ENCODE assay signal across 15 mouse cellular contexts in genomic region chr5:42919328-42919727, GRCm38 (mm10).
DNase-seq lines count a peak whose midpoint lies in the region; ATAC-seq lines count a peak whose summit lies in the region.
"Had no signal": no experiment of that assay in that cellular context is flagged by ENCODE, and none has a peak within 500 bp of the region (broad histone marks: within the 10 kb centered on the region; RNA-seq: fewer than 3 reads in every experiment).

No protein-coding gene starts in this region.

- no peak overlapping the region for H3K4me2 ChIP-seq in hindbrain, embryonic 16.5 days (ENCODE audit: low read length)
- H3K4me2 ChIP-seq in hindbrain, embryonic 11.5 days (replicated peaks; ENCODE audit: low read depth, low read length): no peak overlapping the region
- H3K4me2 ChIP-seq: hindbrain, embryonic 14.5 days had no signal

- ATAC-seq in hindbrain, embryonic 16.5 days: peak; percentile 52; the same call in 1 of the 2 replicates
- ATAC-seq in hindbrain, embryonic 11.5 days (ENCODE audit: low FRiP score): no peak
- ATAC-seq: CD4-positive, CD25-positive, alpha-beta regulatory T cell, adult 4 months; forebrain, postnatal 0 days had no signal

- H3K27ac ChIP-seq in hindbrain, embryonic 16.5 days (ENCODE audit: low read depth, low read length): no peak overlapping the region
- no peak overlapping the region for H3K27ac ChIP-seq in hindbrain, embryonic 11.5 days (ENCODE audit: low read depth, low read length)
- H3K27ac ChIP-seq: hindbrain, embryonic 14.5 days; layer of hippocampus, adult 2 months; limb, embryonic 10.5 days; macrophage had no signal

- WGBS in hindbrain, embryonic 16.5 days: 65% methylated on average over 3 of the region's 3 CpGs
- 90% methylated on average over 3 of the region's 3 CpGs for WGBS in hindbrain, embryonic 11.5 days

- H3K4me1 ChIP-seq in hindbrain, embryonic 16.5 days (ENCODE audit: control insufficient read depth, insufficient read depth, low read depth, low read length): no peaks in the 10 kb centered on the region
- H3K4me1 ChIP-seq in hindbrain, embryonic 11.5 days (replicated peaks; ENCODE audit: control insufficient read depth, insufficient read depth, low read length): no peaks in the 10 kb centered on the region
- H3K4me1 ChIP-seq: limb, embryonic 10.5 days had no signal

- no peak overlapping the region for H3K4me3 ChIP-seq in hindbrain, embryonic 16.5 days (ENCODE audit: low read length)
- no peak overlapping the region for H3K4me3 ChIP-seq in hindbrain, embryonic 11.5 days (ENCODE audit: low read depth, low read length)
- H3K4me3 ChIP-seq: layer of hippocampus, adult 2 months; limb, embryonic 10.5 days had no signal

- no peak for DNase-seq in hindbrain, embryonic 11.5 days (ENCODE audit: low spot score)
- DNase-seq in Muller cell, postnatal 12 days (ENCODE audit: inconsistent ontology term): peak; percentile 84
- DNase-seq in adrenal gland, postnatal 10 days: peak; percentile 63
- peak; percentile 65 for DNase-seq in cerebellum, adult 8-10 months
- no peak for DNase-seq in left cerebral cortex, adult 8-10 months (ENCODE audit: low spot score in 2 of 2)
- DNase-seq in left cerebral cortex, postnatal 25 days (ENCODE audit: low spot score in 2 of 2): no peak
- DNase-seq: forebrain, postnatal 0 days; kidney, adult 2 months; thymus, postnatal 14 days had no signal

- intact Hi-C loops in left cerebral cortex, postnatal 25 days (cut with DNase I): no loop called here

- no peak overlapping the region for H3K9ac ChIP-seq in hindbrain, embryonic 16.5 days (ENCODE audit: low read depth, low read length)
- H3K9ac ChIP-seq in hindbrain, embryonic 11.5 days (ENCODE audit: low read depth, low read length): no peak overlapping the region
- H3K9ac ChIP-seq: forebrain, postnatal 0 days; hindbrain, embryonic 14.5 days had no signal

- no peaks in the 10 kb centered on the region for H3K27me3 ChIP-seq in hindbrain, embryonic 16.5 days (replicated peaks; ENCODE audit: control insufficient read depth, insufficient read depth, low read length)
- H3K27me3 ChIP-seq in hindbrain, embryonic 11.5 days (ENCODE audit: control insufficient read depth, insufficient read depth, low read length): no peaks in the 10 kb centered on the region

- H3K9me3 ChIP-seq in hindbrain, embryonic 16.5 days (ENCODE audit: control insufficient read depth, low read length): no peaks in the 10 kb centered on the region
- H3K9me3 ChIP-seq in hindbrain, embryonic 11.5 days (ENCODE audit: control insufficient read depth, low read length): no peaks in the 10 kb centered on the region
- H3K9me3 ChIP-seq: limb, embryonic 10.5 days had no signal

- no peaks in the 10 kb centered on the region for H3K36me3 ChIP-seq in hindbrain, embryonic 16.5 days (ENCODE audit: control insufficient read depth, insufficient read depth, low read length)
- H3K36me3 ChIP-seq in hindbrain, embryonic 11.5 days (ENCODE audit: control insufficient read depth, insufficient read depth, low read length): no peaks in the 10 kb centered on the region
- H3K36me3 ChIP-seq: limb, embryonic 10.5 days had no signal

Comparison
In these comparisons a context has a peak if more than half of its experiments do, and no peak if none do; other contexts are left out.
1. DNase-seq: peak in Muller cell, postnatal 12 days (single experiment), adrenal gland, postnatal 10 days (single experiment) and cerebellum, adult 8-10 months (single experiment); none in hindbrain, embryonic 11.5 days (single experiment), left cerebral cortex, adult 8-10 months (0 of 2) and left cerebral cortex, postnatal 25 days (0 of 2).